Comparison of ENCODE assay signal across 10 mouse cellular contexts in genomic region chr14:67599734-67600133, GRCm38 (mm10).
DNase-seq lines count a peak whose midpoint lies in the region; TF ChIP-seq lines count a peak whose summit lies in the region.
"Had no signal": no experiment of that assay in that cellular context is flagged by ENCODE, and none has a peak within 500 bp of the region (broad histone marks: within the 10 kb centered on the region; RNA-seq: fewer than 3 reads in every experiment).

No protein-coding gene starts in this region.

- no peaks in the 10 kb centered on the region for H3K36me3 ChIP-seq in small intestine, adult 2 months (ENCODE audit: control insufficient read depth, insufficient read depth, low read length)
- H3K36me3 ChIP-seq: limb, embryonic 15.5 days; neural tube, embryonic 13.5 days had no signal

- intact Hi-C loops in heart, postnatal 10 days (cut with DNase I) = loop anchor here (1.0 to 5.0 kb wide), 4 partner anchors 72 to 387 kb away; no protein-coding TSS in a partner anchor
- intact Hi-C loops in heart, postnatal 25 days (cut with DNase I) = loop anchor here (2.0 to 5.0 kb wide), 3 partner anchors 231 to 387 kb away; no protein-coding TSS in a partner anchor

- no peak for TF ChIP-seq POLR2A in cortical plate, adult 2 months (IDR thresholded peaks at IDR 0.05; ENCODE audit: extremely low read depth, insufficient read depth, low read length)
- no peak for TF ChIP-seq POLR2A in small intestine, adult 2 months (IDR thresholded peaks at IDR 0.05; ENCODE audit: low read depth, low read length)

- no peak overlapping the region for H3K27ac ChIP-seq in cortical plate, adult 2 months (ENCODE audit: insufficient read depth, low read length)
- no peak overlapping the region for H3K27ac ChIP-seq in small intestine, adult 2 months (ENCODE audit: insufficient read depth, low read depth, low read length)
- H3K27ac ChIP-seq: limb, embryonic 15.5 days; neural tube, embryonic 13.5 days had no signal

- DNase-seq in heart, postnatal 10 days = peak; percentile 46 to 49
- DNase-seq in heart, postnatal 25 days (ENCODE audit: low spot score) = no peak
- peak; percentile 13 to 18 for DNase-seq in right cerebral cortex, adult 2 months (ENCODE audit: low spot score in 2 of 2)
- DNase-seq in right cerebral cortex, postnatal 25 days = no peak
- no peak for DNase-seq in spleen, postnatal 36 days (ENCODE audit: low spot score in 2 of 2)
- no peak for DNase-seq in cerebellum, adult 9-11 months

- no peaks in the 10 kb centered on the region for H3K4me1 ChIP-seq in cortical plate, adult 2 months (ENCODE audit: control insufficient read depth, insufficient read depth, low read length)
- H3K4me1 ChIP-seq in small intestine, adult 2 months (ENCODE audit: control insufficient read depth, insufficient read depth, insufficient read length, low read length) = no peaks in the 10 kb centered on the region
- H3K4me1 ChIP-seq: neural tube, embryonic 13.5 days had no signal

- WGBS in small intestine, adult 2 months = 20% methylated on average over 4 of the region's 4 CpGs

- no peak overlapping the region for H3K4me3 ChIP-seq in cortical plate, adult 2 months (ENCODE audit: insufficient read depth, low read length)
- H3K4me3 ChIP-seq in small intestine, adult 2 months (ENCODE audit: low read depth, low read length) = no peak overlapping the region
- H3K4me3 ChIP-seq: limb, embryonic 15.5 days; neural tube, embryonic 13.5 days had no signal

- 0 out of 2 replicates have a peak, but pooled peaks cover 3% of the 10 kb centered on the region for H3K27me3 ChIP-seq in small intestine, adult 2 months (ENCODE audit: control insufficient read depth, insufficient read depth, low read length)
- H3K27me3 ChIP-seq: limb, embryonic 15.5 days had no signal

- TF ChIP-seq CTCF in cortical plate, adult 2 months (IDR thresholded peaks at IDR 0.05; ENCODE audit: extremely low read depth, insufficient read depth, low read length) = peak; percentile 76
- peak; percentile 39; the same call in 1 of the 2 replicates for TF ChIP-seq CTCF in small intestine, adult 2 months (IDR thresholded peaks at IDR 0.05; ENCODE audit: extremely low read depth, insufficient read length, insufficient replicate concordance, low read depth, low read length)

Comparison
In these comparisons a context has a peak if more than half of its experiments do, and no peak if none do; other contexts are left out.
1. DNase-seq: peak in heart, postnatal 10 days (2 of 2) and right cerebral cortex, adult 2 months (2 of 2); none in heart, postnatal 25 days (single experiment), right cerebral cortex, postnatal 25 days (single experiment), spleen, postnatal 36 days (0 of 2) and cerebellum, adult 9-11 months (single experiment).